Mouse (Mus musculus): ENCODE measurements around the gene Cacna1d.

Cacna1d gene

DNA sequence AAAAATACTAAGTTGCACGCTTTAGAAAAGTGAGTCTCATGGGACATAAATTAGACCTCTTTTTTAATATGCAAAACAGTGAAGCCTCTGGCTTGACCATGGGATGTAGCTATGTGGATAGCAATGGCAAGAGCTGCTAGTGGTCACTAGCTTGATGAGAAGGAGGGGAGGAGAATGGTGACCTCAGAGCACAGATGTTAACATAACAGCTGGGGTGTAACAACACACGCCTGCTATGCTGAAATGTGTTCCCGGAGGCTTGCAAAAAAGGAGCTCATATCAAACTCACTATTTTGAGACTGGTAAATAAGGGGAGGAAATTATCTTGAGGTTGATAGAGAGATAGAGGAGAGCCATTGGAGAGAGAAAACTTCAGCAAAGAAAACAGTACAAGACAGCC lies 32.4 kb downstream of the Cacna1d start:
- DNase-seq (ENCODE audit: low spot score in 2 of 2): no peak

DNA sequence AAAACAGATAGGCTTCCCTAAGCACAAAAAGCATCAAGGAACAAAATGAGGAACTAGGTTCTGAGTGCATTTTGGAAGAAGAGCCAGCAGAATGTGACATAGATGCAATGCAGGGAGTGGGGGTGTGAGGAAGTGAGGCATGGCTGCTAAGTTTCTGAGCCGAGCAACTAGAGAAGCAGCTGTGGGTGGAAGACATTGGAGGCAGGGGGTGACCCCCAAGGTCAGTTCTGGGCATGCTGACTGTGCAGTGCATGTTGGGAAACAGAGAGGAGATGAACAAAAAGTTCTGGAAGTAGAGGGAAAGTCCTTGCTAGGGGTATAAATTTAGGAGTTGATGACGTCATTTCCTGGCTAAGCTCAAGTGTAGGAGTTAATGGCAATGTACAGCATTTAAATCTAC lies 33.4 kb downstream of the Cacna1d start:
- peak; percentile 50 to 70 for DNase-seq (ENCODE audit: low spot score in 2 of 2)

DNA sequence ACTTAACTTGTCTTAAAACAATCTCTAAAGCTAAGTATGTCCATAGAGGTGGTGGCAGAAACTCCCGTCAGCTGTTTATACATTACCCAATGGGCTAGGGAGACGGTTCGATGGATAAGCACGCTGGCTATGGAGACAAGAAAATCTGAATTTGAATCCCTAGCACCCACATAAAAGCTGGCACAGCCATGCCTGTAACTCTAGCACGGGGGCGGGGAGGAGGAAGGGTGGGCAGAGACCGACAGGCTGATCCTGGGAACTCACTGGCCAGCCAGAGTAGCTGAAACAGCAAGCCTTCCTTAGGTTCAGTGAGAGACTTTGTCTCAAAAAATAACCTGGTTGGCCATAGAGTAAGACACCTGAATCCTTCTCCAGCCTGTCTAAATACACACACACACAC lies 33.8 kb downstream of the Cacna1d start:
- peak; percentile 49 to 63 for DNase-seq (ENCODE audit: low spot score in 2 of 2)

DNA sequence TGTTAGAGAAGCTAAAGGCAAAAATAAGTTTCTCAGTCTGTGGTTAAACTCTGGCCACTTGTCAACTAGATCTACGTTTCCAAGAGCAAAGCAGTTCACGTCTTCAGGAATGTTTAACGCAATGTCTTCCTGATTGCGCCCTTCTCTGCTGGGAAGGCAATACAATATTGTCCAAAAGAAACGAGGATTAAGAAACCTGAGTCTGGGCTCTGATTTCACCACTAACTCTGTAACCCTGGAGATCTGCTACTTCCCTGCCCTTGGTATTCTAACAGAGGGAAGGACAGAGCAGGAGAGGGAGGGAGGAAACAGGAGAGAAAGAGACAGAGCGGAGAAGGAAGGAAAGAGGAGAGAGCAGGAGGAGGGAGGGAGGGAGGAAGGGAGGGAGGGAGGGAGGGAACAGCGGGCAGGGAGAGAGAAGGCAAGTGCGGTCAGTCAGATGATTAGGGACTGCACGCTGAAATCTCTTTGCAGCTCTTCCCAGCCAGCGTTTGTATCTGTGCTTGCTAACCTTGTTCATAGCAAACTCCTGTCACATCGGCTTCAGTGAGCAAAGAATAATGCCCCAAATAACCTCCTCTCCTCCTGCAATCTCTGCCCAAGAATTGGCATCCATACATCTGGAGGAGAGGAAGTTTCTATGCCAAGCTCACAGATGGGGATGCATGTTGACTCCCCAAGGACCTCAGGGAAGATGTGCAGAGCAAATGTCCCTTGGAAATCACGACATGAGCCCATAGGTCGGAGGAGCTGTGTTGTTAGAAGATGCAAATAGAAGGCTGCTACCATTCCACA lies 35.3 kb downstream of the Cacna1d start:
- DNase-seq (ENCODE audit: low spot score in 2 of 2): peak in 1 of 2 experiments; percentile 3

DNA sequence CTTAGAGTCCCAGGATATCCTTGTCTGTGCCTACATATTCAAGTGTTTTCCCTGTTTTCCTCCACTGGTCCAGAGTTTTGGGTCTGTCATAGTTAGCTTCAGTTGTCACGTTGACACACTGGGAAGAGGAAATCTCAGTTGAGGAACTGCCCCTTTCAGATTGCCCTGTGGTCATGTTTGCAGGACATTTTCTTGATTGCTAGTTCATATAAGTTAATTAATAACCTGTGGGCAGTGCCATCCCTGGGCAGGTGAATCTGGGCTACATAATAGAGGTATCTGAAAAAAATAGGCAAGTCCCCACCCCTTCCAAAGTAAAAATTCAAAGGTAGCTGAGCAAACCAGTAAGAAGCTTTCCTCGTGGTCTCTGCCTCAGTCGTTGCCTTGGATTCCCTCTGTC lies 51.3 kb downstream of the Cacna1d start:
- DNase-seq (ENCODE audit: low spot score in 2 of 2): no peak

DNA sequence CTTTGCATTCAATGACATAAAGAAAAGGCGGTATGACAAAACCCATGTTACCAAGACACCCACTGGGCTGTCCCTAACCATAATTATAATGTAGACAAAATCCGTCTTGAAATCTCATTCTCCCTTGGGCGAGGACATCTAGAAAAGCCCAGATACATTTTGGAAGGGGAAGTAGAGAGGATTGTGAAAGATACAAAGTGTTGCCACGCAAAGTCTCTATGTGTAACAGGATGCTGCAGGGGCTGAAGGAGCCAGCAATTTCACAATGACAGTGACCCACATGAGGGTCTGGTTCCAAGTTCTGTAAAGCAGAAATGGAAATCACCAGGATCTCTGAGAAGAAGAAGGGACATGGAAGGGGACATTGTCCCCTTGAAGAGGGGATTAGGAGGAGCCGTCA lies 55.9 kb downstream of the Cacna1d start:
- no peak for DNase-seq (ENCODE audit: low spot score in 2 of 2)

DNA sequence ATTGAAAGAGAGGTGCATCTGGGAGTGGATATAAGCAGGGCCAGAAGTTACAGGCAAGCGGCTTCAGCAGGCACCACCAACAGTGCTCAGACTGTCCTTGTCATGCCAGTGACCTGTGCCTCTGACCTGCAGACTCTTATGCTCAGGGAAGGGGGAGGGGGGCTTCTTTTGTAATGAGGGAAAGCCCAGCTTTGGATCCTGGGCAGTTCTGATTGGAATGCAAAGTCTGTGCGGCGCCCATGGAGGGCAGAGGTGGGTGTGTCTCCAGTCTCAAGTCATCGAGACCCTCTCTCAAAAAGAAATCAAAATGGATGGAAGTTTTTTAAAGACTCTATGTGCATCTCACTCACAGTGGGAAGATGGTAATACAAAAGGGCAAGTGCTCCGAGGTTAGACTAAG lies 60.8 kb downstream of the Cacna1d start:
- DNase-seq (ENCODE audit: low spot score in 2 of 2): no peak

DNA sequence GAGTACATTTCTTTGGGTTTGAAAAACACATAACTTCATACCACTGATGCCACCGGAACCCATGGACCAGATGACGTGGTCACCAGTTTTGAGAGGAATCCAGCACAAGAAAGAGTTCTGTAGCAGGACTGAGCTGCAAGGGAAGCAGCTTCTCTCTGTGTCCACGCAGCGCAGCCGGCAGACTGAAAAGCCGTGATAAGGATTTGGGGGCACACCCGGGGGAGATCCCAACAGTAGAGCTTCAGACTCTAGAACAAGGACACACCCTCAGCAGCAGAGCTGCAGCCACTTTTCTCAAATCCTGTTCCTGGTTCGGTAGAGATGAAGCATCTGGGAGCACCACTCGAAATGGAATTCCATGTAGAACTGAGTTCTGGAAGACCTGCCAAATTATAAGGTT lies 61.2 kb downstream of the Cacna1d start:
- no peak for DNase-seq (ENCODE audit: low spot score in 2 of 2)

DNA sequence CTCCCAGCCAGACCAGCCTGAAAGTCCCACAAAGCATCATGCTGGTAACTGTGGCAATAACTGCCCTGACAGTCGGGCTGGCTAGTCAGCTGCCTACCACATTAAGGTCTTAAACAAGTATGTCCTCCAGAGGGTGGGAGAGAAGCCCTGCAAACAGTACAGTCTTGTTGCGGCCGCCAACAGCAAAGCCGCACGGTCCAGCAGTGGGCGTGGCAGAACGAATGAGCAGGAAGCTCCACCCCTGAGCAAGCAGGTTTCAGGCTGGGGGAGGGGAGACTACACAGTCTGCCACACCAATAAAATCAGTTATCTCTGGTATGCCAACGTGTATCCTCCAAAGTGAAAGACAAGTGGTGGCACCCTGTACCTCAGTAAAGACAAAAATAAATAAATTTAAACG lies 61.6 kb downstream of the Cacna1d start:
- no peak for DNase-seq (ENCODE audit: low spot score in 2 of 2)

DNA sequence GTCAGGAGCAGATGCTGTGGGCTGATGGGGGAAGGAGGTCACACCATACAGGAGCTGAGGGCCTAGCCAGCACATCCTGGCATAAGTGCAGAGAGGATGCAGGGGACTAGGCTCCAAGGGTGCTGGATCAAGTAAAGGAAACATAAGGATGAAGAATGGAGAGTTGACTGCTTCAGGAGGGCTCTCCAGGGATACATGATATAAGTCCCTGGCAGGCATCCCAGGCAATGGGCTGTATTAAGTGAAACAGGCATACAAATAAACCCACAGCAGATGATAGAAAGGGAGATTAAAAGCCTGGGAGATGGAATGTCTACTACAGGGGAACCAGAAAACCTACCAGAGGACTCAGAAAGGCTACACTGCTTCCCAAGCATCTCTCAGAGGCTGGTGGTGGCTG lies 62.5 kb downstream of the Cacna1d start:
- no peak for DNase-seq (ENCODE audit: low spot score in 2 of 2)

DNA sequence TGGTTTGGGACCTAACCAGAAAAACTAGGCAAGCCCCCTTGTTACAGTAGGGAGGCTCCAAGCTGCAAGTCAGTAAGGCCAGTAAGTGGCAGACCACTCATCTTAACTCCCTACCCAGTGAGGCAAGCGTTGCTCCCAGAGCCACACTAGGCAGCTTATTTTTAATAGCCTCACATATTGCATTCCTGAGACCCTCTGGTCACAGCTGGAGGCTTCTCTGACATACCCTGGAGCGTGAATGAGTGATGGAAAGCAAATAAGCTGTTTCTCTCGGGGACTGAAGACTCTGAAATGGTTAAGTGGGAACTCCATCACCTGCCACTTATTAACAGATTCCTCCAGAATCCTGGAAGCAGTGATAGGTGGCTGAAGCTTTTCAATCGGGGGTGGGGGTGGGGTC lies 65.4 kb downstream of the Cacna1d start:
- DNase-seq (ENCODE audit: low spot score in 2 of 2): no peak

DNA sequence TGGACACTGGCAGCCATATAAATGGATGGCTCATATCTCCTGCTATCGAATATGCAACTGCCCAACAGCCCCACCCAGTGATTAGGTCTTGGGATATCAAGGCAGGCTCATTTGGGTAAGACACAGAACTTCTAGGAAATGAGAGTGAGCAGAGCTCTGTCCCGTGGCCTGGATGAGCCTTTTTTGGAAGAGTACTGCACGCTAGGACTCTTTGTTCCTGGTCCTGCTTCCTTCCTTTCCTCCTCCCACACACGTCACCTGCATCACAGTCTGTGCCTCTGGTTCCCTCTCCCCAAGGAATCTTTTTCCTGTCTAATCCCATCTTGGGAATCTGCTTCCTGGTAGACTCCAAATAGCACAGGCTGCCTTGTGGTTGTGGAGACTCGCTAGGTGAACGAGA lies 66.1 kb downstream of the Cacna1d start:
- DNase-seq (ENCODE audit: low spot score in 2 of 2): no peak

DNA sequence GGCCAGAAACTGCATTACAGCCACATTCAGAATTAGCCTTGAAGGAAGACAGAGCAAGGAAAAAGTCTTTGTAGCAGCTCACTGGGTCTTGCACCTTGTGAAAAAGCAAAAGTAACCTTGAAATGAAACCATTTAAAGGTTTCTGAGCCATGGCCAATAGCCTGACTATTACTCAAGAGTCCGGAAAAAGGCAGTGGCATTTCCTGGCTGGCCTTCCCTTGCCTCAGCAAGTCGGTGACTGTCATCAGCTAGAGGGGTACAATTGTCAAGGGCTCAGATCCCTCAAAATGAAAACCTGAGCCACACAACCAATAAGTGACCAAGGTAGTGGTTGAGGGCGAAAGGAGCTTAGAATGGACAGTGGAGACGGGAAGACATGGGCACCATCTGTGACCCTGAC lies 66.6 kb downstream of the Cacna1d start:
- no peak for DNase-seq (ENCODE audit: low spot score in 2 of 2)

DNA sequence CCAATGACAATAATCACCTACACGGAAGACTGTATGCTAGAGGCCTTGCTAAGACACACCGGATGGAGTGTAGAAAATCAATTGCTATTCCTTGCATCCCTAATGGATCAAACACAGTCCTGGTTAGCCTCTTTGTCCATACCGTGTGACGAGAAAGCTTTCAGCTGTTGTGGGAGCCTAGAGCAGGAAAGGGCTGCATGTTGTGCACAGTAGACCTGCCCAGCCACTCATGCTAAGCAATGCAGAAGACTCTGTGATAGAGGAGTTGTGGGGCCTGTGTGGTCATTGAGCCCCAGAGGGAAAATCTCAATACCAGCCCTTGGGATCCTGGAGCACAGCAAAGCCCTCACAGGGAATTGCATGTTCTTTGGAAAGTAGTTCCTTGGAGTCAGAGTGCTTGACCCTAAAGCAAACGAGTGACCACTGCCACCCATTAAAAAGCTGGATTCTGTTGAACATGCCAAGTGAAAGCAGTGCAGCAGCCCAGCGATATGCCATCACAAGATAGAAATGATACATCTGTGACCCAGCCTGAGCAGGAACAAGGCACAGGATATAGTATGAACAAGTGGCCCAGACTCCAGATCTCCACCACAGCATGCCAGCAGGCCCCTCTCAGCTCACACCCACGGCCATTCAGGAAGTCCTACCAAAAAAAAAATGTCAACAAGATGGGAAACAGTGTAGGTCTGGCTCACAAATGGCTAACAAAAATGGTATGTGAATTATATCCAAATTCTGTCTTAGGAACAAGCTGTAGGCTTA lies 68.7 kb downstream of the Cacna1d start:
- DNase-seq (ENCODE audit: low spot score in 2 of 2): no peak

DNA sequence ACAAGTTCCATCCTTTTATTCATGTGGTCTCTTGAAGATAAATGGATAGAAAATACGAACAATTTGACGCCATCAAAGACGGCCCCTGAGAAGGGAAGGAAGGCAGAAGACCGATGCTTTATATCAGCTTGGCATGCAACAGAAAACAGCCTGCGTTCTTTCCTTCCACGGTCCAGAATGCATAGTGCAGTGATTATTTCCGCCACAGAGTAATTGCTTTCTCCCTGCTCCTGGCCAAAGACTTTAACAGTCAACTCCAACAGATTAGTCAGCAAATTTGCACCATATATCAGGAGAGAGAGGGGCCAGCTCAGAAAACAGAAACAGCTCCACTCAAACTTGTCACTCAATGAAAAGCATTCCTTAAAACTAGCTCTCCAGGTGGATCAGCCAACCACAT lies 71.8 kb downstream of the Cacna1d start:
- no peak for DNase-seq (ENCODE audit: low spot score in 2 of 2)

DNA sequence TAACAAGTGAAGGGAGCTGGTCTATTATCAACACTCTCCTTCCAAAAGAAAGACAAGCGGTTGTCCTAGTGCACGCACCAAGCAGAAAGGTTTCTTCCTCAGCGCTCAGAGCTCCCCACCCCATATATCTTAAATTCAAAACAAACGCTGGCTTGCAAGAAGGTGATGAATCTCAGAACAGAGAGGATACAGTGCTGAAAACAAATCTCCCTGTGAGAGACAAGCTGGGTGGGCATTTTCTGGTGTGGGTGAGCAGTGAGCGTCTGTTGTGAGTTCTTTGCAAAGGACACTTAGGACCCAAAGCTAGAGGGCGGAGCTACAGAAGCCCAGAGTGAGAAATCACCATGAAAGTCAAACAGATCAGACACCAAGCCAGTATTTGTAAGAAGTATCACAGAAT lies 72.2 kb downstream of the Cacna1d start:
- DNase-seq (ENCODE audit: low spot score in 2 of 2): no peak

DNA sequence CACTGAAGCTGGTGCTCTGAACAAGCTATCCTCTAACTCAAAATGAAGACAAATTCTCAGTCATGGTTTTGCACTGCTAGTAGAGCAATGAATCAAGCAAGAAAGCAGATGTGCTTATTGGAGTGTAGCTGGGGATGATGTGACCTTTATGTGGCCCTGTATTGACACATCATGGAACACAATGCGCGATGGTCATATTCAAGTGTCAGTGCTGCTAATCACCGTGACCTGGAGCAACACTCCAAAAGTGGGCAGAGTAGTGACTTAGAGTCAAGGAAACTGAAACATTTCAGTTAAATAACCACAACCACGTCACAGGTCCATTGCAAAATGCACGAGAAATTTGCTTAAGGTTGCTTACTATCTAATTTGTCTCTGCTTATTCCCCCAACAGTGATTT lies 75.4 kb downstream of the Cacna1d start:
- no peak for DNase-seq (ENCODE audit: low spot score in 2 of 2)

DNA sequence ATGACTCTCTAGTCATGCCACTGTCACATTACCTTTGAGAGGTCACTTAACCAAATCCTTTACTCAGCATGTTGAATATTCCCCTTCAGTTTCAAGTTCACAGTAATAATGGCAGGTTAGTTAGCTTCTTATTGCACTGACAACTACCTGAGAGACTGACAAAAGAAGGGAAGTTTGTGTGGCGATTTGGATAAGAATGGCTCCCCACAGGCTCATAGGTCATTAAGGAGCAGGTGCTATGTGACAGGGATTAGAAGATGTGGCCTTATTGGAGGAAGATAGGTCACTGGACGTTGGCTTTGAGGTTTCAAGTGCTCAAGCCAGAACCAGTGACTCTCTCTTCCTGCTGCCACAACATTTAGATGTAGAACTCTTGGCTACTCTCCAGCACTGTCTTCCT lies 77.1 kb downstream of the Cacna1d start:
- no peak for DNase-seq (ENCODE audit: low spot score in 2 of 2)

DNA sequence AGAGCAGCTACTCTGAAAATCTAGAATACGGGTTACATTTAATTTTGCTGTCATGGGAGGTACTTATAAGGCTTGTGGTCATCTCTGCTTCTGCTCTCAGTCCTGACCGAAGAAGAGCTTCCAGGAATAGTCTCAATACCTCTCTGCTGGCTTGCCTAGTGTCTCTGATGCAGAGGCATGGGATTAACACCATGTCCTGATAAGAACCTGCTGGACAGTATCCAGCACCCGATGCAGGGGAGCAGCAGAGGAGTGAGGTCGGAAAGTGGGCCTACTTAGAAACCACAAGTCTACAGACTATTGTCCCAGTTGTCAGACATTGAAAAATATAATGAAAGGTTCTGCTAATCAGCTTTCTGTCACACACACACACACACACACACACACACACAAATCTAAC lies 81.9 kb downstream of the Cacna1d start:
- no peak for DNase-seq (ENCODE audit: low spot score in 2 of 2)

DNA sequence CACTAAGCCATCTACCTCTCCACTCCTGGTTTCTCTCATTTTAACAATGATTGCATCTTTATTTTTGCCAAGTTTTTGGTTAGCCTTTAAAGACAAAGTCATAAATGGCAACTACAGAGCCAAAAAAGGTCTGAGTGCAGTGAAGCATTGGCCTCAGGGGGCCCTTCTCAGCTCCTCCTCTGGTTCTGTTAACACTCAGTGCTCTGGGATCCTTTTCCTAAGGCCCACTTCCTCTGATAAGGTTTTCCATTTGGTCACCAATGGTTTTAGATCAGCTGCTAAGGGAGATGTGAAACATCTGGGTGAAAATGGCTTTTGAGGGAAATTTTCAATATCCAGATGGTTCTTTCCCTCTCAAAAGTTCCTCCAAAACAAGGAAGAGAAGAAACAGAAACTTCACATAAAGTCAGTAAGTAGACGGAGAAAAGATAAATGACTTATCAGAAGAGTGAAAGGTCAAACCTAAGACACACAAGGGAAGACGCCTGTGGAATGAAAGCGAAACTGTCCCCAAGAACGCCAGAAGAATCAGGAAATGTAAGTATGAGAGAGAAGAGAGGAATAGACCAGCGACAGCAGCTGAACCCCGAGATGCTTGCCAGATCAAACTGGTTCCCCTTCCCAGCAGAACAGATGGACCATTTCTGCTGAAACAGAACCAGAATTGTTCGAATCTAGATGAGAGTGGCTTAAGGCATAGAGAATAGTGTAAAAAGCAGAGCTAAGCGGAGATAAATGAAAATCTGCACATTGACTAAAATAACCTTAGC lies 85.6 kb downstream of the Cacna1d start:
- peak in 1 of 2 experiments; percentile 10 for DNase-seq (ENCODE audit: low spot score in 2 of 2)

DNA sequence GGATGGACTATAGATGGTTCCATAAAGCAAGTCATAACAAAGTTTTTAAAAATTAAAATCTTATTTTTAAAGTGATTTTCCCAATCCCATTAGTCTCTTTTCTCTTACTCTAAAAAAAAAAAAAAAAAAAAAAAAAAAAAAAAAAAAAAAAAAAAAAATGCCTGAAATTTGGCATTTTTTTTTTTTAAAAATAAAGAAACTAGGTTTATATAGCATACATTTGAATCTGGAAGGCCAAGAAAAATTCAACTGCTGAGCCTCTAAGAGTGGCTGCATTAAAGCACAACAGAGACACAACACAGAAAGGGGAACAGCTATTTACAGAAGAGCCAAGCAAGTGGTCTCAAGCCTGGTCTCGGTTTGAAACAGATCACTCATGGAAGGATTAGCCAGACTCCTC lies 112.9 kb downstream of the Cacna1d start:
- DNase-seq (ENCODE audit: low spot score in 2 of 2): no peak

DNA sequence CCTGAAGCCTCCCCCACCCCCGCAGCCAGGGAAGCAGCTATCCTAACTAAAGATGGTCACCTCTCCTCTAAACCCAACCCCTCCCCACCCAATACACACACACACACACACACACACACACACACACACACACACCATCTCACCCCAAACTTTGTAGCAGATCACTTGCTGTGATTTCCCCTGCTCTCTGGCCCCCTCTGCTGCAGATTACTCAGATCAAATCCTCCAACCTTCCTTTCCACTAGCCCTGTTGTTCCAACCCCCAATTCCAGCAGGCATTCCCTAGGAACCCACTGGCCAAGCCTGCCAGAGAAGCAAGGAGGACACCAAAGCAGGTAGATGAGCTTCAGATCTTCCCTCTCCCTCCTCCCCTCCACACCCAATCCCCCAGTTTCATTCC lies 118.4 kb downstream of the Cacna1d start:
- DNase-seq (ENCODE audit: low spot score in 2 of 2): no peak

DNA sequence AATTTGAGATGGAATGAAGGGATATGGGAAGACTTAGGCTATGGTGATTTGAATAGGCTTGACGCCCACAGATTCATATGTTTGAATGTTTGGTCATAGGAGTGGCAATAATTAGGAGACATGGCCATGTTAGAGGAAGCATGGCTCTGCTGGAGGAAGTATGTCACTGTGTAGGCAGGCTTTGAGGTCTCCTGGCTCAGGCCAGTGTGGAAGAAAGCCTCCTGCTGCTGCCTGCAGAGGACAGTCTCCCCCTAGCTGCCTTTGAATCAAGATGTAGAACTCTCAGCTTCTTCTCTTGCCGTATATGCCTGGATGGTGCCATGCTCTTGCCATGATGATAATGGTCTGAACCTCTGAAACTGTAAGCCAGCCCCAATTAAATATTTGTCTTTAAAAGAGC lies 120.2 kb downstream of the Cacna1d start:
- no peak for DNase-seq (ENCODE audit: low spot score in 2 of 2)

Measured in frontal cortex, postnatal 36 days (tissue).